Mouse (Mus musculus): ENCODE measurements around the gene Gm3486. TPM values are rescaled to one million over a fixed set of nuclear protein-coding genes. Genes with fewer than 3 reads are reported as not detected.
"Not testable (repeated sequence)": the region's sequence is repeated elsewhere in the genome, so short reads cannot be mapped to it uniquely, and the experiment has no call there.

Gene Gm3486
- not detected in 2 replicates for polyA plus RNA-seq (2015; fragmentation: Nextera tagmentation; extraction: Ambion mirVana)

DNA sequence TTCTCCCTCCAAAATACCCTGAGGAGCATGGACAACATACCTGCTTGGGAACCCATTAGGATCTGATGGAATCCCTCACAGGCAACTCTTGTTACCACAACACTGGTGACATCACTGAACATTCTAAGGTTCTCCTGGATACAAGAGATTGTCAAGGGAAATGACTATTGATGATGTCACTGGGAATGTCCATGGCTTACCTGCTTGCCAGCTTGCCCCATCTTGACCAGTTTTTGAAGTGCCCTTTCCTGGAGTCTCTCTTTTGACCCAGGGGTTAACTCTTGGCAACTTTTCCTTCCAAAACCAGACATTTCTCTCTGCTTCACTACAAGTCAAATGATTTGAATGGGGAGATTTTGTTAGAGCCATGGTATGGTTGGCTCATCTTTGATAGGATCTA lies at the start of gene Gm3486:
Gm3486 (minus strand) TSS at position 101 of the 400 bp plus-strand sequence.
- H3K27me3 ChIP-seq (replicated peaks; ENCODE audit: control insufficient read depth, insufficient read depth, low read length); H3K27ac ChIP-seq (ENCODE audit: low read length); H3K9ac ChIP-seq (ENCODE audit: low read depth, low read length); H3K4me1 ChIP-seq (ENCODE audit: control insufficient read depth, insufficient read depth, low read length); H3K36me3 ChIP-seq (ENCODE audit: control insufficient read depth, insufficient read depth, low read length); H3K4me2 ChIP-seq (ENCODE audit: low read depth, low read length); H3K4me3 ChIP-seq (ENCODE audit: low read length); ATAC-seq; H3K9me3 ChIP-seq (ENCODE audit: control insufficient read depth, low read length): not testable (repeated sequence)

- 68% methylated on average over 1 of the region's 1 CpGs for WGBS
- not testable (repeated sequence) for H3K27me3 ChIP-seq (replicated peaks; ENCODE audit: control insufficient read depth, insufficient read depth, low read length); ATAC-seq; H3K4me2 ChIP-seq (ENCODE audit: low read depth, low read length); H3K27ac ChIP-seq (ENCODE audit: low read length); H3K4me1 ChIP-seq (ENCODE audit: control insufficient read depth, insufficient read depth, low read length); H3K9me3 ChIP-seq (ENCODE audit: control insufficient read depth, low read length); H3K36me3 ChIP-seq (ENCODE audit: control insufficient read depth, insufficient read depth, low read length); H3K9ac ChIP-seq (ENCODE audit: low read depth, low read length); H3K4me3 ChIP-seq (ENCODE audit: low read length)
Observed at GRCm38 (mm10) chr14:41524695-41525094, 35.4 kb upstream of the Gm3486 start.

- 73% methylated on average over 5 of the region's 5 CpGs for WGBS
- not testable (repeated sequence) for H3K27ac ChIP-seq (ENCODE audit: low read length)
Observed at GRCm38 (mm10) chr14:41520683-41521082, 31.4 kb upstream of the Gm3486 start.

GRCm38 (mm10) chr14:41453418-41453817 lies 35.9 kb downstream of the Gm3486 start, which contains the start of gene Gm7954:
TSS of gene Gm7954 (minus strand) at chr14:41453518.
- H3K4me3 ChIP-seq (ENCODE audit: low read length); H3K27ac ChIP-seq (ENCODE audit: low read length); H3K9me3 ChIP-seq (ENCODE audit: control insufficient read depth, low read length); ATAC-seq; H3K27me3 ChIP-seq (replicated peaks; ENCODE audit: control insufficient read depth, insufficient read depth, low read length); H3K4me1 ChIP-seq (ENCODE audit: control insufficient read depth, insufficient read depth, low read length); H3K36me3 ChIP-seq (ENCODE audit: control insufficient read depth, insufficient read depth, low read length); H3K9ac ChIP-seq (ENCODE audit: low read depth, low read length); H3K4me2 ChIP-seq (ENCODE audit: low read depth, low read length): not testable (repeated sequence)
- no CpG with 5 or more reads among the region's 2 CpGs for WGBS

More at GRCm38 (mm10) chr14:41520683-41521082, 31.4 kb upstream of the Gm3486 start:
- not testable (repeated sequence) for H3K27me3 ChIP-seq (replicated peaks; ENCODE audit: control insufficient read depth, insufficient read depth, low read length); H3K4me3 ChIP-seq (ENCODE audit: low read length); ATAC-seq; H3K36me3 ChIP-seq (ENCODE audit: control insufficient read depth, insufficient read depth, low read length); H3K9me3 ChIP-seq (ENCODE audit: control insufficient read depth, low read length); H3K9ac ChIP-seq (ENCODE audit: low read depth, low read length); H3K4me2 ChIP-seq (ENCODE audit: low read depth, low read length); H3K4me1 ChIP-seq (ENCODE audit: control insufficient read depth, insufficient read depth, low read length)

Other genes with a start within 250 kb of the Gm3486 start
- gene Gm2832, start 210.7 kb downstream of the Gm3486 start, polyA plus RNA-seq (2015; fragmentation: Nextera tagmentation; extraction: Ambion mirVana): not detected in 2 replicates
- gene Gm5798, start 140.9 kb downstream of the Gm3486 start, polyA plus RNA-seq (2015; fragmentation: Nextera tagmentation; extraction: Ambion mirVana): not detected in 2 replicates
- not detected in 2 replicates for gene Gm7945, start 103.1 kb downstream of the Gm3486 start, polyA plus RNA-seq (2015; fragmentation: Nextera tagmentation; extraction: Ambion mirVana)
- not detected in 2 replicates for gene Gm6482, start 81.2 kb downstream of the Gm3486 start, polyA plus RNA-seq (2015; fragmentation: Nextera tagmentation; extraction: Ambion mirVana)
- gene Gm7954, start 36.0 kb downstream of the Gm3486 start, polyA plus RNA-seq (2015; fragmentation: Nextera tagmentation; extraction: Ambion mirVana): not detected in 2 replicates
- gene Gm7970, start 66.1 kb upstream of the Gm3486 start, polyA plus RNA-seq (2015; fragmentation: Nextera tagmentation; extraction: Ambion mirVana): not detected in 2 replicates
- gene 1700049E17Rik2, start 83.7 kb upstream of the Gm3486 start, polyA plus RNA-seq (2015; fragmentation: Nextera tagmentation; extraction: Ambion mirVana): not detected in 2 replicates
- not detected in 2 replicates for gene Gm3072, start 135.1 kb upstream of the Gm3486 start, polyA plus RNA-seq (2015; fragmentation: Nextera tagmentation; extraction: Ambion mirVana)
- not detected in 2 replicates for gene Gm3676, start 157.0 kb upstream of the Gm3486 start, polyA plus RNA-seq (2015; fragmentation: Nextera tagmentation; extraction: Ambion mirVana)
- not detected in 2 replicates for gene Gm8068, start 212.4 kb upstream of the Gm3486 start, polyA plus RNA-seq (2015; fragmentation: Nextera tagmentation; extraction: Ambion mirVana)